Mouse (Mus musculus) liver, embryonic 18 days (tissue): ENCODE data around the gene Asb1. TPM values are rescaled to one million over a fixed set of nuclear protein-coding genes. Genes with fewer than 3 reads are reported as not detected.

Source experiments
- polyA plus RNA-seq: library from polyadenylated mRNA; depleted of rRNA; stranded (reverse); fragments of >200 nt; gene quantifications from 2 replicates; pipeline ENCODE4 v1.2.3, GENCODE M21; 2012; rRNA removed

Gene Asb1
- 5.5 and 5.8 TPM in 2 replicates for polyA plus RNA-seq

GRCm38 (mm10) chr1:91540271-91540826, at the start of gene Asb1:
Asb1 (plus strand) TSS chr1:91540544.

GRCm38 (mm10) chr1:91494457-91495140, 45.7 kb upstream of the Asb1 start, which contains the start of gene Traf3ip1:
Traf3ip1 (plus strand) TSS chr1:91494647.

Other genes starting within 250 kb of the Asb1 start
- 31.9 and 32.4 TPM in 2 replicates for gene Scly, start 242.2 kb upstream of the Asb1 start, polyA plus RNA-seq
- 0.01 and 0.02 TPM in 2 replicates for gene Espnl, start 218.5 kb upstream of the Asb1 start, polyA plus RNA-seq
- 0.01 and 0.02 TPM in 2 replicates for gene Klhl30, start 189.5 kb upstream of the Asb1 start, polyA plus RNA-seq
- 1.7 and 2.1 TPM in 2 replicates for gene Erfe, start 174.1 kb upstream of the Asb1 start, polyA plus RNA-seq
- gene Ilkap, start 141.7 kb upstream of the Asb1 start, polyA plus RNA-seq = 40.4 and 45.2 TPM in 2 replicates
- gene Hes6, start 126.5 kb upstream of the Asb1 start, polyA plus RNA-seq = 31.3 and 38.8 TPM in 2 replicates
- gene Per2, start 81.2 kb upstream of the Asb1 start, polyA plus RNA-seq = 8.2 and 9.5 TPM in 2 replicates
- gene Traf3ip1, start 45.9 kb upstream of the Asb1 start, polyA plus RNA-seq = 3.9 and 4.0 TPM in 2 replicates